Mouse (Mus musculus) hindbrain, embryonic 12.5 days (tissue): ENCODE measurements around the gene Copz2. TPM values are rescaled to one million over a fixed set of nuclear protein-coding genes. Genes with fewer than 3 reads are reported as not detected.
"Not testable (repeated sequence)": the region's sequence is repeated elsewhere in the genome, so short reads cannot be mapped to it uniquely, and the experiment has no call there.

Experiments
- ATAC-seq: fragments of 200-750 bp; cut with Nextera tagmentation; 2 replicates; pipeline ENCODE4 v1.8.0; 2017; ENCODE audit warnings: moderate TSS enrichment; ENCODE audit not compliant: low FRiP score
- H3K27ac ChIP-seq: fragments of 300-500 bp; sonication (generic); 2 replicates; pipeline ENCODE4 v1.5.1; 2016; ENCODE audit warnings: mild to moderate bottlenecking
- H3K27me3 ChIP-seq: fragments of 300-500 bp; sonication (generic); 2 replicates; pipeline ENCODE4 v1.6.1; 2016; ENCODE audit warnings: mild to moderate bottlenecking
- H3K36me3 ChIP-seq: fragments of 300-500 bp; sonication (generic); 2 replicates; pipeline ENCODE4 v1.6.1; 2016; ENCODE audit warnings: mild to moderate bottlenecking
- H3K4me1 ChIP-seq: fragments of 300-500 bp; sonication (generic); 2 replicates; pipeline ENCODE4 v1.6.1; 2016
- H3K4me2 ChIP-seq: fragments of 300-500 bp; sonication (generic); replicated peaks from 2 replicates; pipeline ENCODE4 v1.6.1; 2016; ENCODE audit warnings: mild to moderate bottlenecking
- H3K4me3 ChIP-seq: fragments of 300-500 bp; sonication (generic); 2 replicates; pipeline ENCODE4 v1.5.1; 2016; ENCODE audit warnings: mild to moderate bottlenecking
- H3K9ac ChIP-seq: fragments of 300-500 bp; sonication (generic); 2 replicates; pipeline ENCODE4 v1.6.1; 2016; ENCODE audit warnings: mild to moderate bottlenecking, moderate library complexity
- H3K9me3 ChIP-seq: fragments of 300-500 bp; sonication (generic); replicated peaks from 2 replicates; pipeline ENCODE4 v1.6.1; 2016; ENCODE audit warnings: mild to moderate bottlenecking
- WGBS: fragments of 180-500 bp; shearing (Covaris S2); methylation state at CpG from one replicate; pipeline ENCODE4 v1.1.7; 2016; 5-methylcytosine and 5-hydroxymethylcytosine counted together
- polyA plus RNA-seq: library from polyadenylated mRNA; unstranded; fragments of >200 nt; fragmentation: Nextera tagmentation; extraction: Ambion mirVana; gene quantifications from 2 replicates; pipeline ENCODE4 v1.2.1, GENCODE M21; 2016

Gene Copz2
- polyA plus RNA-seq, 1 experiment from 2014 or later, result 56.5 TPM

- no peaks in the 10 kb centered on the region for H3K9me3 ChIP-seq
- no peak overlapping the region for H3K27ac ChIP-seq
- H3K27me3 ChIP-seq, result peaks cover 16% of the 10 kb centered on the region
- 61% methylated on average over 9 of the region's 9 CpGs for WGBS
- ATAC-seq, result no peak
- H3K36me3 ChIP-seq, result no peaks in the 10 kb centered on the region
- peaks cover 17% of the 10 kb centered on the region for H3K4me1 ChIP-seq
- no peak overlapping the region for H3K4me2 ChIP-seq
- no peak overlapping the region for H3K4me3 ChIP-seq
- no peak overlapping the region for H3K9ac ChIP-seq
Measured at GRCm38 (mm10) chr11:96848694-96849093, 976 bp upstream of the Copz2 start.

GRCm38 (mm10) chr11:96849145-96849544, 525 bp upstream of the Copz2 start:
- Histone ChIP-seq H3K4me1 (peaks cover 17% of the 10 kb centered on the region), H3K4me2 (peak overlapping the region; percentile 94), H3K27me3 (peaks cover 16% of the 10 kb centered on the region), H3K4me3 (peak overlapping the region; percentile 56; the same call in 1 of the 2 replicates)
- 77% methylated on average over 5 of the region's 5 CpGs for WGBS
- not testable (repeated sequence) for H3K9me3 ChIP-seq, H3K36me3 ChIP-seq, H3K9ac ChIP-seq, H3K27ac ChIP-seq, ATAC-seq

DNA sequence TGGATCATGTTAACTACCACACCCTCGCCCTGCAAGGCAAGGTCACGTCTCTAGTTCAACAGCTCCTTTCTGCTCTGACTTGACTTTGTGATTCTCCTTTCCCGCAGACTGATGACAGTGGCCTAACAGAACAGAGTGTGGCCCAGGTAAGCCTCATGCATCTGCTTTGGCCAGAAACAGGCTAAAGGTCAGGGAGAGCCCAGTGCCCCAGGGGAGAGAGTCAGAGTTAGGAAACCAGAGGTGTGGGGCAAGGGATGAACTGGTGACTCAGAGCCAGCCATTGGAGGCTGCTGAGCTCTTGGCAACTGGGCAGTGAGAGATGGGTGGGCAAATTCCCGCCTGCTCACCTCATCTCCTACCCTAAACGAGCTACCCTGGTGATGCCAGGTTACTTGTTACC, 7.8 kb downstream of the Copz2 start:
- H3K4me2 ChIP-seq, result no peak overlapping the region
- no peaks in the 10 kb centered on the region for H3K36me3 ChIP-seq
- no peak for ATAC-seq
- H3K9me3 ChIP-seq, result no peaks in the 10 kb centered on the region
- H3K27ac ChIP-seq, result no peak overlapping the region
- no peaks in the 10 kb centered on the region for H3K27me3 ChIP-seq
- H3K9ac ChIP-seq, result no peak overlapping the region
- H3K4me1 ChIP-seq, result peaks cover 16% of the 10 kb centered on the region
- no peak overlapping the region for H3K4me3 ChIP-seq
- 88% methylated on average over 5 of the region's 5 CpGs for WGBS

- Histone ChIP-seq H3K9ac (no peak overlapping the region), H3K9me3 (no peaks in the 10 kb centered on the region), H3K4me3 (no peak overlapping the region), H3K4me1 (peaks cover 36% of the 10 kb centered on the region), H3K27me3 (no peaks in the 10 kb centered on the region), H3K27ac (no peak overlapping the region), H3K36me3 (no peaks in the 10 kb centered on the region), H3K4me2 (no peak overlapping the region)
- 89% methylated on average over 4 of the region's 4 CpGs for WGBS
- no peak for ATAC-seq
Measured at GRCm38 (mm10) chr11:96859635-96860034, 10.0 kb downstream of the Copz2 start.

- Histone ChIP-seq H3K4me2 (no peak overlapping the region), H3K4me3 (no peak overlapping the region), H3K9ac (no peak overlapping the region), H3K4me1 (peaks cover 36% of the 10 kb centered on the region), H3K9me3 (no peaks in the 10 kb centered on the region), H3K36me3 (no peaks in the 10 kb centered on the region), H3K27ac (no peak overlapping the region), H3K27me3 (no peaks in the 10 kb centered on the region)
- ATAC-seq, result no peak
- 7% methylated on average over 8 of the region's 8 CpGs for WGBS
Measured at GRCm38 (mm10) chr11:96860564-96860963, 10.9 kb downstream of the Copz2 start.

GRCm38 (mm10) chr11:96861446-96861845, 11.8 kb downstream of the Copz2 start:
- H3K4me2 ChIP-seq, result peak overlapping the region; percentile 85
- peak; percentile 43 for ATAC-seq
- H3K36me3 ChIP-seq, result no peaks in the 10 kb centered on the region
- peaks cover 36% of the 10 kb centered on the region for H3K4me1 ChIP-seq
- peak overlapping the region; percentile 33 for H3K4me3 ChIP-seq
- H3K9ac ChIP-seq, result peak overlapping the region; percentile 57
- no peaks in the 10 kb centered on the region for H3K27me3 ChIP-seq
- under 1% methylated on average over 20 of the region's 20 CpGs for WGBS
- no peak overlapping the region; the same call in 1 of the 2 replicates for H3K27ac ChIP-seq
- H3K9me3 ChIP-seq, result no peaks in the 10 kb centered on the region

DNA sequence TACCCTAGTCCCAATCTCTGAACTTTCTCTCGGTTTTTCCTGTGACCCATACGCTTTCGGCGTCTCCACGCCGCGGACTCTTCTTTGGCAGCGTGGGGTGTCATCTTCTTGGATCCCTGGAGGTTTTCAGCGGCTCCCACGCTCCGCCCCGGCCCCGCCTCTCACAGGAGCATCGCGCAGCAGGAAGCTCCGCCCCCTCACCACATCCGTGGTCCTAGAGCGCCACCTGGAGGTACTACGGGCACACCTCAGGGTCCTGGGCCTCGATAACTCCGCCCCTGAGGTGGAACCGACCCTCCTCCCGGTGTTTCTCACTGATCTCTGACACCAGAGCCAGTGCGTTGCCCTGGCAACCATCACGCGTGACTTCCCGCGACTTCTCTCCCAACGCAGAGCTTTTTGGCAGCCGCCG, 12.2 kb downstream of the Copz2 start:
- Histone ChIP-seq H3K27ac (peak overlapping the region; percentile 48; the same call in 1 of the 2 replicates), H3K9ac (peak overlapping the region; percentile 57), H3K4me3 (peak overlapping the region; percentile 33), H3K27me3 (no peaks in the 10 kb centered on the region), H3K36me3 (no peaks in the 10 kb centered on the region), H3K4me1 (peaks cover 36% of the 10 kb centered on the region), H3K9me3 (no peaks in the 10 kb centered on the region), H3K4me2 (peak overlapping the region; percentile 85)
- peak; percentile 80 for ATAC-seq
- under 1% methylated on average over 31 of the region's 31 CpGs for WGBS

DNA sequence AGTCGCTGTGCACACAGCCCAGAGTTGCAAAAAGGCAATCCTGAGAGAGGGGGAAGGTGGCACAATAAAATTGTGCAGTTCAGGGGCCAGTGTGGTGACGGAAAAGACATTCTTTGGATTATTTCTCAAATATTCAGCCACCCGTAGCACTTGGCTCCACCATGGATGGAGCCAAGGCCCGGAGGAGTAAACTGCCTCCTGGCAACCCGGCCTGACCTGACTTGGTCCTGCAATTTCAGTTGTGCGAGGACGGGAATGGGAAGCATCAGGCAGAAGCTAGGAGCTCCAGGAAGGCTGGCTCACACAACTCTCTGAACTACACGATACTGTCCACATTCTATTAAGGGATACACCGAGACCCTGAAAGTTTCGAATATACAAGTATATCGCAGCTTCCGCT, 12.9 kb downstream of the Copz2 start:
- Histone ChIP-seq H3K4me2 (peak overlapping the region; percentile 85), H3K9me3 (no peaks in the 10 kb centered on the region), H3K4me3 (no peak overlapping the region), H3K9ac (no peak overlapping the region), H3K4me1 (peaks cover 40% of the 10 kb centered on the region), H3K36me3 (no peaks in the 10 kb centered on the region), H3K27ac (peak overlapping the region; percentile 62; the same call in 1 of the 2 replicates), H3K27me3 (no peaks in the 10 kb centered on the region)
- ATAC-seq, result no peak
- WGBS, result 59% methylated on average over 12 of the region's 12 CpGs

DNA sequence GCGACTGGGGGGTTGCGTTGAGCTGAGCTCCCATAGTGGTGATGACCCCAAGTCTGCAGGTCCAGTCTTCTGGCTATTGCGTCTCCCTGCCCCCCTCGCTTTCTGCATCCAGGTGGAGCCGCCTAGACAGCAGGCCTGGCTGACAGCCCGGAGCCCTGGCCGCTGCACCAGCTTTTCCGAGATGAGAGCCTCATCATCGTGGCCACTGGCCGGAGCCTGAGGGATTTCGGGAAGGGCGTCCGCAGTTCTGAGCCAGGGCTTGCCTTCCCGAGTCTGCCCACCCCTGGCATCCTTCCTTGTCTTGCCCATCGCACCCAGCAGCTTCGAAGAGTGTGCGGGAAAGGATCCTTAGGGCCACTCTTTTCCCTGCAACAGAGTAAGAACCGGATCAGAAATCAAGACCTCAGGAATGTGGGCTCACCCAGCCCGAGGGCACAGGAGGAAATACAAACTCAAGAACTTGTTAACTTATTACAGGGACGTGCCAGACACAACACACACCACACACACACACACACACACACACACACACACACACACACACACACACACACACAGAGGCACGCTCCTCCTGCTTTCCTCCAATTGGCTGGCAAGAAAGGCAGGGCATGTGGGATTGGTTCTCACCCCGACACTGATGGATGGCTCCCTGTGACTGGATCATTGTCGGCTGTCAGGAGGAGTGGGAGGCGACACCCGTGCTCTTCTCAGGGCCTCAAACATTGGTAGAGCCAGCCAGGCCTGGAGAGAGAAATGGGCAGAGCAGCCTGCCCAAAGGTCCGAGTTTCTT, 13.7 kb downstream of the Copz2 start:
- no peak overlapping the region for H3K4me3 ChIP-seq
- peaks cover 40% of the 10 kb centered on the region for H3K4me1 ChIP-seq
- no peaks in the 10 kb centered on the region for H3K27me3 ChIP-seq
- 16% methylated on average over 26 of the region's 26 CpGs for WGBS
- peak overlapping the region; percentile 68 for H3K27ac ChIP-seq
- no peaks in the 10 kb centered on the region for H3K9me3 ChIP-seq
- peak overlapping the region; percentile 37 for H3K4me2 ChIP-seq
- peak; percentile 64 for ATAC-seq
- no peaks in the 10 kb centered on the region for H3K36me3 ChIP-seq
- peak overlapping the region; percentile 33 for H3K9ac ChIP-seq

DNA sequence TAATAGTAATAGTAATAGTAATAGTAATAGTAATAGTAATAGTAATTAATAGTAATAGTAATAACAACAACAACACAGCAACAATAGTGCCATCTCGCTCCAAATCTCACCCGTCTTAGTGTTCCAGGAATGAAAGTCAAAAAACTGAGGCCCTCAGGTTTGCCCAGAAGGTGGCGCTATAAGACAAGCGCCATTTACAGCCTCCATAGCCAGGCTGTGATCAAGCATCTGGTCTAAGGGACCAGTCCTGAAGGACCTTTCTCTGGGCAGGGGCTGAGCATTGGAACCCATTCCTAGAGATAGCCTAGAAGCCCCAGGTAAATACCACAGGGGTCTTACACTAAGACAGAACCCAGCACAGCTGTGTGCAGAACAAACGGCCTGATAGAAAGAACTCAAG, 17.5 kb downstream of the Copz2 start:
- Histone ChIP-seq H3K27ac (no peak overlapping the region), H3K36me3 (no peaks in the 10 kb centered on the region), H3K9me3 (no peaks in the 10 kb centered on the region), H3K27me3 (no peaks in the 10 kb centered on the region), H3K4me2 (no peak overlapping the region), H3K4me1 (peaks cover 27% of the 10 kb centered on the region), H3K9ac (no peak overlapping the region), H3K4me3 (no peak overlapping the region)
- no peak for ATAC-seq
- WGBS, result 12% methylated on average over 5 of the region's 5 CpGs

DNA sequence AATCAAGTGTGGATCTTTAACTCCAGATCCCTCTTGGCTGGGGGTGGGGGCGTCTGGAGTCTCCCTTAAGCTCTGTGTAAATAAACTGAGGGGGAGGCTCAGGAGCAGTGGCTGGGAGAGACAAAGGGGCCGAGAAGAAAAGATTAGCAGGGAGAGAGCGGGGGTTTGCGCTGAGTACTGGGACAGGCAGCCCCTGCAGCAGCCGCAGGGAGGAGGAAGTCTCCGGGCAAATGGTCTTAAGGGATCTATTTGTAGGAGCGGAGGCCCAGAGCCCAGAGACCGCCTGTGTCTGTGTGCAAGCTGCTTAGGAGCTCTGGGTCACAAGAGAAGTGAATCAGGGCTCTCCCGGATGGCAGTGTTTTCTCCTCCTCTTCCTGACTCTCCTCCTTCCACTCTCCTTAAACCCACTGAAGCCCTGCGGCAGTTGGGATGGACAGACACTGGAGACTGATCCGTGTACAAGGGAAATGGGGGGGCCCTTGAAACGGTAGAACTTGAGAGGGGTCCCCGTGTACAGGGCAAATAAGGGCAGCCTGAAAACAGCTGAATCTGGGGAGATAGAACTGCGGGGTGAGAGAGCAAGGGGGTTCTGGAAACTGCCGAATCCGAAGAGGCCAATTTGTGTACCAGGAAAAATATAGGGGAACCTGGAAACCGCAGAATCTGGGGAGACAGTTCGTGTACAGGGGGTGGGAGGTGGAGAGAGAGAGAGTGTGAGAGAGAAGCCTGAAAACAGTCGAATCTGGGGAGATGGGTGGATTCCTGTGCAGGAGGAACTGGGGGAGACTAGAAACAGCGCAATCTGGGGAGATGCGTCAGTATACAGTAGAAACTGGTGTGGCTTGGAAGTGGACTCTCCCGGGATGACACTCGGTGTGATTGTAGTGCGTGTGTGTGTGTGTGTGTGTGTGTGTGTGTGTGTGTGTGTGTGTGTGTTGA, 23.0 kb downstream of the Copz2 start:
- Histone ChIP-seq H3K4me3 (peak overlapping the region; percentile 6; the same call in 1 of the 2 replicates), H3K9ac (peak overlapping the region; percentile 53), H3K4me1 (peaks cover 54% of the 10 kb centered on the region), H3K4me2 (peak overlapping the region; percentile 42), H3K9me3 (no peaks in the 10 kb centered on the region), H3K36me3 (no peaks in the 10 kb centered on the region), H3K27ac (peak overlapping the region; percentile 100), H3K27me3 (no peaks in the 10 kb centered on the region)
- ATAC-seq, result peak; percentile 18; the same call in 1 of the 2 replicates
- 2% methylated on average over 24 of the region's 24 CpGs for WGBS

DNA sequence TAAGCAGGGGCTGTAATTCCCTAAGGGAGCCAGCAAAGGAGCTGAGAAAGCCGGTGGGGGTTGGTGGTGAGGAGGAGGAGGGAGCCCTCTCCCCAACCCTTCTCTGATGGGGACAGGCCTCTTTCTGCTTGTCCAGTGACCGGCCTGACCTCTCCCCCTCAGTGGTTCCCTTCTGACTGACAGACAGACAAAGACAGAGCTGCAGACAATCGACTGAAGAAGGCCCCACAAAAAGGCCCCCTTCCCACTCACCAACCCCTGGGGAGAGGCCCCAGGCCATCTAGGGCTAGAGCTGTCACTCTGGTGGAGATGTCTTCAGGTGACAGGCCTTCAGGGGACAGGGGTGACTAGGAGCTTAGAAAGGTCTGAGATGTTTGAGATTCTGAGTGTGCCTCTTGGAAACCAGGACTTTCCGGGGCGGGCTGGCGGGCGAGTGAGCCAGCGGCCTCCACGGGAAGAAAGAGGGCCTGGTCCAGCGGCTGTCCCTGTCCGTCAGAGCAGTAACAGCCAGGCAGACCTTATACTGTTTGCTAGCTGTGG, 24.0 kb downstream of the Copz2 start:
- WGBS, result 4% methylated on average over 11 of the region's 11 CpGs
- Histone ChIP-seq H3K27me3 (no peaks in the 10 kb centered on the region), H3K9me3 (no peaks in the 10 kb centered on the region), H3K4me1 (peaks cover 64% of the 10 kb centered on the region), H3K36me3 (no peaks in the 10 kb centered on the region), H3K27ac (peak overlapping the region; percentile 100), H3K4me2 (peak overlapping the region; percentile 42), H3K9ac (peak overlapping the region; percentile 53), H3K4me3 (no peak overlapping the region)
- ATAC-seq, result no peak
